Mouse (Mus musculus): ENCODE measurements around the gene Rnd2. TPM values are rescaled to one million over a fixed set of nuclear protein-coding genes. Genes with fewer than 3 reads are reported as not detected.
A peak's percentile ranks its signal among the peaks of the same experiment; 100 is the strongest.

The Rnd2 gene
- polyA plus RNA-seq (2011; ENCODE audit: insufficient read depth, insufficient read length, low replicate concordance, missing spikeins) = 1.0 and 1.7 TPM in 2 replicates

- H3K4me3 ChIP-seq (replicated peaks; ENCODE audit: control insufficient read depth, low read depth, low read length) = peak within 1 kb of the TSS; percentile 96
- WGBS = 3% methylated on average over 12 of the region's 12 CpGs
- TF ChIP-seq CTCF (IDR thresholded peaks at IDR 0.05; ENCODE audit: control insufficient read depth, insufficient read depth, low read length) (no peak), POLR2A (IDR thresholded peaks at IDR 0.05; ENCODE audit: borderline replicate concordance, control insufficient read depth, low read depth, low read length) (no peak)
- H3K27ac ChIP-seq (ENCODE audit: control insufficient read depth, insufficient read depth, low read depth, low read length, poor library complexity) = peak within 1 kb of the TSS; percentile 58
- H3K4me1 ChIP-seq (ENCODE audit: control insufficient read depth, insufficient read depth, low read length) = peaks cover 4% of the 10 kb centered on the region
These were observed at the start of gene Rnd2 for GRCm38 (mm10) chr11:101464211-101465100. Gene Rnd2, plus strand, starts transcription at chr11:101464999.

- WGBS = 84% methylated on average over 2 of the region's 2 CpGs
- H3K4me3 ChIP-seq (replicated peaks; ENCODE audit: control insufficient read depth, low read depth, low read length) = no peak overlapping the region
- no peaks in the 10 kb centered on the region; the same call in 1 of the 2 replicates for H3K4me1 ChIP-seq (ENCODE audit: control insufficient read depth, insufficient read depth, low read length)
- no peak overlapping the region for H3K27ac ChIP-seq (ENCODE audit: control insufficient read depth, insufficient read depth, low read depth, low read length, poor library complexity)
- no peak for TF ChIP-seq CTCF (IDR thresholded peaks at IDR 0.05; ENCODE audit: control insufficient read depth, insufficient read depth, low read length)
- TF ChIP-seq POLR2A (IDR thresholded peaks at IDR 0.05; ENCODE audit: borderline replicate concordance, control insufficient read depth, low read depth, low read length) = no peak
These were observed 49.5 kb upstream of the Rnd2 start for GRCm38 (mm10) chr11:101415306-101415705.

GRCm38 (mm10) chr11:101416433-101417100, 48.2 kb upstream of the Rnd2 start:
- Histone ChIP-seq H3K27ac (ENCODE audit: control insufficient read depth, insufficient read depth, low read depth, low read length, poor library complexity) (peak overlapping the region; percentile 26; the same call in 1 of the 2 replicates), H3K4me1 (ENCODE audit: control insufficient read depth, insufficient read depth, low read length) (no peaks in the 10 kb centered on the region; the same call in 1 of the 2 replicates), H3K4me3 (replicated peaks; ENCODE audit: control insufficient read depth, low read depth, low read length) (peak overlapping the region; percentile 95)
- TF ChIP-seq POLR2A (IDR thresholded peaks at IDR 0.05; ENCODE audit: borderline replicate concordance, control insufficient read depth, low read depth, low read length) = no peak
- TF ChIP-seq CTCF (IDR thresholded peaks at IDR 0.05; ENCODE audit: control insufficient read depth, insufficient read depth, low read length) = no peak
- WGBS = under 1% methylated on average over 11 of the region's 11 CpGs

GRCm38 (mm10) chr11:101417101-101417855, 47.5 kb upstream of the Rnd2 start, which contains the start of gene Aarsd1:
Gene Aarsd1, minus strand, starts transcription at chr11:101417615.
- under 1% methylated on average over 45 of the region's 45 CpGs for WGBS
- TF ChIP-seq POLR2A (IDR thresholded peaks at IDR 0.05; ENCODE audit: borderline replicate concordance, control insufficient read depth, low read depth, low read length) (peak; percentile 63; the same call in 1 of the 2 replicates), CTCF (IDR thresholded peaks at IDR 0.05; ENCODE audit: control insufficient read depth, insufficient read depth, low read length) (no peak)
- peak within 1 kb of the TSS; percentile 26; the same call in 1 of the 2 replicates for H3K27ac ChIP-seq (ENCODE audit: control insufficient read depth, insufficient read depth, low read depth, low read length, poor library complexity)
- H3K4me1 ChIP-seq (ENCODE audit: control insufficient read depth, insufficient read depth, low read length) = no peaks in the 10 kb centered on the region; the same call in 1 of the 2 replicates
- peak within 1 kb of the TSS; percentile 95 for H3K4me3 ChIP-seq (replicated peaks; ENCODE audit: control insufficient read depth, low read depth, low read length)

GRCm38 (mm10) chr11:101418991-101419390, 45.8 kb upstream of the Rnd2 start:
- Histone ChIP-seq H3K27ac (ENCODE audit: control insufficient read depth, insufficient read depth, low read depth, low read length, poor library complexity) (no peak overlapping the region), H3K4me3 (replicated peaks; ENCODE audit: control insufficient read depth, low read depth, low read length) (no peak overlapping the region), H3K4me1 (ENCODE audit: control insufficient read depth, insufficient read depth, low read length) (no peaks in the 10 kb centered on the region; the same call in 1 of the 2 replicates)
- TF ChIP-seq CTCF (IDR thresholded peaks at IDR 0.05; ENCODE audit: control insufficient read depth, insufficient read depth, low read length) (no peak), POLR2A (IDR thresholded peaks at IDR 0.05; ENCODE audit: borderline replicate concordance, control insufficient read depth, low read depth, low read length) (no peak)
- WGBS = 84% methylated on average over 6 of the region's 6 CpGs

- Histone ChIP-seq H3K4me1 (ENCODE audit: control insufficient read depth, insufficient read depth, low read length) (no peaks in the 10 kb centered on the region; the same call in 1 of the 2 replicates), H3K27ac (ENCODE audit: control insufficient read depth, insufficient read depth, low read depth, low read length, poor library complexity) (no peak overlapping the region), H3K4me3 (replicated peaks; ENCODE audit: control insufficient read depth, low read depth, low read length) (no peak overlapping the region)
- 68% methylated on average over 3 of the region's 3 CpGs for WGBS
- TF ChIP-seq CTCF (IDR thresholded peaks at IDR 0.05; ENCODE audit: control insufficient read depth, insufficient read depth, low read length) (no peak), POLR2A (IDR thresholded peaks at IDR 0.05; ENCODE audit: borderline replicate concordance, control insufficient read depth, low read depth, low read length) (no peak)
These were observed 45.2 kb upstream of the Rnd2 start for GRCm38 (mm10) chr11:101419610-101420009.

GRCm38 (mm10) chr11:101420148-101420547, 44.7 kb upstream of the Rnd2 start:
- no peak overlapping the region for H3K4me3 ChIP-seq (replicated peaks; ENCODE audit: control insufficient read depth, low read depth, low read length)
- WGBS = 55% methylated on average over 5 of the region's 5 CpGs
- TF ChIP-seq CTCF (IDR thresholded peaks at IDR 0.05; ENCODE audit: control insufficient read depth, insufficient read depth, low read length) = no peak
- TF ChIP-seq POLR2A (IDR thresholded peaks at IDR 0.05; ENCODE audit: borderline replicate concordance, control insufficient read depth, low read depth, low read length) = no peak
- no peak overlapping the region for H3K27ac ChIP-seq (ENCODE audit: control insufficient read depth, insufficient read depth, low read depth, low read length, poor library complexity)
- no peaks in the 10 kb centered on the region; the same call in 1 of the 2 replicates for H3K4me1 ChIP-seq (ENCODE audit: control insufficient read depth, insufficient read depth, low read length)

All from bone marrow, adult 2 months (tissue).